Mouse (Mus musculus) gastrocnemius, postnatal 4 days (tissue): ENCODE data around the gene Vmn1r16. TPM values are rescaled to one million over a fixed set of nuclear protein-coding genes. Genes with fewer than 3 reads are reported as not detected.
"Not testable (repeated sequence)": the region's sequence is repeated elsewhere in the genome, so short reads cannot be mapped to it uniquely, and the experiment has no call there.

Source experiments
- DNase-seq, 2 experiments: peaks; one replicate each; pipeline ENCODE4 v3.0.0; 2021 to 2022; ENCODE audit warnings: low spot score in 2 of 2, mixed read lengths in 2 of 2
- long read RNA-seq, 2 experiments: library from polyadenylated mRNA; stranded (forward); transcript quantifications; one replicate each; pipeline ENCODE4 v2.0.0; 2021
- total RNA-seq, 2 experiments: library from RNA; stranded (reverse); gene quantifications; 2 replicates each; pipeline ENCODE4 v1.2.3; 2021

The Vmn1r16 gene
- not detected for total RNA-seq
- long read RNA-seq, experiment 1: 0 reads
- long read RNA-seq, experiment 2: 0 reads

DNA sequence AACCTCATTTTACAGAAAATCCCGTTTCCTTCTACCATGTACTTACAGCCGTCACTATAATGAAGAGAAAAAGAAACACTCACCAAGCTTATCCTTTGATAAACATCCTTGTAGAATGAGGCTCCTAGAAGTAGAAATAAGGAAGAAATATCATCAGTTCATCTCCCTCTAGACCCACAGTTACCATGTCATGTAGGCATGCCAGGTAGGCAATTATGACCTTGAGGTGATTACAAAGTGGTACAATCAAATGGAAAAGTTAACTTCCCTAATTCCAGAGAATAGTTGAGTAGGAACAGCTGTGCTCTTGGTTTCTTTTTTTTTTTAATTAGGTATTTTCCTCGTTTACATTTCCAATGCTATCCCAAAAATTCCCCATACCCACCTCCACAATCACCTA, at the start of gene Vmn1r16:
Gene Vmn1r16, minus strand, starts transcription at position 101 of the 400 bp plus-strand sequence.
- no peak for DNase-seq

DNA sequence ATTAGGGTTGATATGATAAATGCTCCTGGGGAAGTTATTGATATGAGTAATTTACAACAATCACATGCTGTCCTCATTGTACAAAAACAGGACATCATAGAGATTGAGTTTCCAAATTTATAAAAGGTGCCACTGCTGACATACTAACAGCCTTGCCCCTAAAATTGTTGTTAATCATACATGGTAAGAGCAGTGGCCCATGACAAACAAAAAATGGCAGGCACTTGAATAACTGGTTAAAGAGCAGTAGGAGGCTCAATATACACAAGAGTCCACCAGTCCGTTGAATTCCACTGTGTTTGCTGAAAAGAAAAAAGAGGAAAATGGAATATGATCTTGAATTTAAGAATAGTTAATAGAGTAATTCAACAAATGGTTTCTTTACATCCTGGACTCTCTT, 38.2 kb upstream of the Vmn1r16 start:
- no peak for DNase-seq

DNA sequence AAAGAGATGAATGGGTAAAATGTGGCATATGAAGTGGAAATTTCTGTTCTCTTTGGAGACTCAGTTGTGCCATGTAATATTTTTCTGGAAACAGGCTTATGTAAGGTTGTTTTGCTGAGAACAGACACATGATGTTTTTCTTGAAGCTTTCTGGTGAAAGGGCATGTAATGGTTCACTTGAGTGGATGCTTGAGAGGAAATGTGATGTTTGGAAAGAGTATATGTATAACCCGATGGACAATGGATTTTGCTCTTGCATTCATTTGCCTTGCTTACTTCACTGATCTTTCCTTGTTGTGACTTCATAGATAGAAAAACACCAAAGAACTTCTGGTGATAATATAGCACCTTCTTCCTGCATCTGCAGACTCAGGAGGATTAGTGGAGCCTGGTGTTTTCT, 36.6 kb upstream of the Vmn1r16 start:
- DNase-seq: not testable (repeated sequence)

DNA sequence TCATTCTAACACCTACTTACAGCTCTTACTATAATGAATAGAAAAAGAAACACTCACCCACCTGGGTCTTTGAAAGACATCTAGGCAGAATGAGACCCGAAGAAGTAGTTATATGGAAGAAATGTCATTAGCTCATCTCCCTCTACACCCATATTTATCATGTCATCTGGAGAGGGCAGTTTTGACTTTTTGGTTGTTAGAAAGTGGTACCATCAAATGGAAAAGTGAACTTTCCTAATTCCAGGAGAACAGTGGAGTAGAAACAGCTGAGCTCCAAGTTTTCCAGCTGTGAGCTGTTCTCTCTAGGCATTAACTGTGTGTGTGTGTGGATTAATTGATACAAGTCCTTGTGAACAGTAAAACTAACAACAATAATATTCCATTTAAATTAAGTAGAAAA, 34.3 kb upstream of the Vmn1r16 start, which contains the start of gene Vmn1r17:
Gene Vmn1r17, minus strand, starts transcription at position 101 of the 400 bp plus-strand sequence.
- no peak for DNase-seq

DNA sequence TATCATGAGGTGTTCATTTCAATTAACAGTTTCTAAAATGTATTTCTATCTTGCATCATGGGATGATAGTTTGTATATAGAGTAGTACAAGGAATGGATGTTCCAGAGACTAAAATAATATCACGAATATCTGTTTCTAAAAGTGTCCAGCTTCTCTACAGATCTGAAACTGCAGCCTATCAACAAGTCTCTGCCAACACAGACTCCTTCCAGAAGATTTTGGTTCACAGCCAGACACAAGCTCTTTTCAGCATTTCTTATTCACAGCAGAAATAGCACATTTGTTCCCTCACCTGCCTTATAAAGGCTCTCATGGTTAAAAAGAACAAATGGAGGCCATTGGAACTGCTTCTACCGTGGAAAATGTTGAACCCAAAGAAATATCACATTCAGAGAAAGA, 27.6 kb upstream of the Vmn1r16 start:
- no peak for DNase-seq

DNA sequence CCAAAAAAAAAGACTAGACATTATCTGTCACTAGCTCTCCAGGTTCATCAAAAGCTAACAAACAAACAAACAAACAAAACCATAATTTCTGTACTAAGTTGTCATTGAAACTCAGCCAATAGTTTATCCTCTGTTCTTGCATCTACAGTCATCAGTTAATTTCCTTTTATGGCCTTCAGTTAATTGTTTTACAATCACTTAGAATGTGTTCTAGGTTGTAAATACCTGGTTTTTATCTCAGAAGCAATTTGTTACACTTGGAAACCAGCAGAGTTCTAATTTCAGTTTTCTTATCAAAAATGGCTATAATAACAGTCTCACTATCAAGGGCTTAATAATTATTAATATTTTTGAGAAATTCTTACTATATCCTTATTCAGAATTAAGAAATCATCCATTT, 3.1 kb downstream of the Vmn1r16 start:
- DNase-seq: no peak

DNA sequence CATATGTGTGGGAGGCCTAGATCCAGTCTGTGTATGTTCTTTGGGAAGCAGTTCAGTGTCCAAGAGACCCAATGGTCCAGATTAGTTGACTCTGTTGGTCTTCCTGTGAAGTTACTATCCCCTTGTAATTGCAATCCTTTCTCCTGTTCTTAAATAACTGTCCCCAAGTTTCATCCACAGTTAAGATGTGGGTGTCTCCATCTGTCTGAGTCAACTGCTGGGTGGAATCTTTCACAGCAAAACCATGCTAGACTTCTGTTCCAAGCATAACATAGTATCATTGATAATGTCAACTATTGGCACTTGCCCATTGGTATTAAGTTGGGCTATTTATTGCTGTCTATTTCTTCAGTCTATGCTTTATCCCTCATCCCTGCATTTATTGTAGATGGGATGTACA, 50.3 kb downstream of the Vmn1r16 start:
- DNase-seq: no peak

DNA sequence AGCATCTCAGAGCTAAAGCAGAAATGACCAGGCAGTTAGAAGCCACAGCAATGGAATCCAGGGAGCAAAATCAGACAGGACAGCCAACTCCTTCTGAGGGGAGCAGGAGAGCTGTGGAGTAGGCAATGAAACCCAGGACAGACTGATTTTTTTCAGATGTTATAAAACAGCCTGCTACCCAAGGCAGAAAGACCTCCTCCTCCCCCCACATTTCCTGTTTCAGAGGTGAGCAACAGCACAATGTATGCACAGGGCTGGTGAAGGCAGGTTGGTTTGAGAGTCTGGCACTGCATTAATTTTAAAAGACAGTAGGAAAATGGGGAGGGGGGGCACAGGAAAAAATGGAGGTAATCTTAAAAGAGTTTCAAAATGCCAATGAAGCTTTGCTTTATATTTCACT, 56.8 kb downstream of the Vmn1r16 start:
- no peak for DNase-seq

DNA sequence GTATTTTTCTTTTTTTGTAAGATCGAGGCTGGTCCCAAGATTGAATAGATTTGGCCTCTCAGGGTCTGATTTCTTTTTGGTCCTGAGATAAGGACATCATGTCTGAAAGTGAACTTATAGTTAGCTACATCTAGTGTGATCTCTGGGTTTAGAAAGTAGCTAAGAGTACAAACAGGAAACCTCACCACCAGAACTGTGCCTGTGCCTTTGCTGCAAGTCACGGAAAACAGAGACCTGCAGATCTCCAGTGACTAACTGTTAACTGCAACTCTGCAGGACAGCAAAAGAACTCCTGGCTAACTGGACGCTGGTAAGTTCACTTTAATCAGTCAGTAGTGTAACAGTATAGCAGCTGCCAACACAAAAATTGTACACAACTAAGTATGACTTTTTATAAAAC, 57.4 kb downstream of the Vmn1r16 start:
- no peak for DNase-seq

Other genes starting within 250 kb of the Vmn1r16 start
- not detected for gene Vmn1r10, start 220.0 kb downstream of the Vmn1r16 start, total RNA-seq
- not detected for gene Vmn1r11, start 196.0 kb downstream of the Vmn1r16 start, total RNA-seq
- not detected for gene Vmn1r12, start 172.6 kb downstream of the Vmn1r16 start, total RNA-seq
- gene Vmn1r13, start 126.2 kb downstream of the Vmn1r16 start, total RNA-seq: not detected
- gene Vmn1r14, start 97.8 kb downstream of the Vmn1r16 start, total RNA-seq: not detected
- not detected for gene Vmn1r15, start 71.5 kb downstream of the Vmn1r16 start, total RNA-seq
- gene Vmn1r17, start 34.2 kb upstream of the Vmn1r16 start, total RNA-seq: not detected
- not detected for gene Vmn1r18, start 66.3 kb upstream of the Vmn1r16 start, total RNA-seq
- gene Vmn1r19, start 74.3 kb upstream of the Vmn1r16 start, total RNA-seq: not detected
- not detected for gene Vmn1r20, start 99.4 kb upstream of the Vmn1r16 start, total RNA-seq
- 1 to 10 TPM; 9.0 to 9.4 TPM for gene Ppm1k, start 206.0 kb upstream of the Vmn1r16 start, total RNA-seq